Mouse (Mus musculus): ENCODE data around the gene Pfn1. TPM values are rescaled to one million over a fixed set of nuclear protein-coding genes. Genes with fewer than 3 reads are reported as not detected.

Pfn1 gene
- polyA plus RNA-seq, 3 experiments from 2014 or later = 3,037 to 4,758 (median 3,214) TPM

DNA sequence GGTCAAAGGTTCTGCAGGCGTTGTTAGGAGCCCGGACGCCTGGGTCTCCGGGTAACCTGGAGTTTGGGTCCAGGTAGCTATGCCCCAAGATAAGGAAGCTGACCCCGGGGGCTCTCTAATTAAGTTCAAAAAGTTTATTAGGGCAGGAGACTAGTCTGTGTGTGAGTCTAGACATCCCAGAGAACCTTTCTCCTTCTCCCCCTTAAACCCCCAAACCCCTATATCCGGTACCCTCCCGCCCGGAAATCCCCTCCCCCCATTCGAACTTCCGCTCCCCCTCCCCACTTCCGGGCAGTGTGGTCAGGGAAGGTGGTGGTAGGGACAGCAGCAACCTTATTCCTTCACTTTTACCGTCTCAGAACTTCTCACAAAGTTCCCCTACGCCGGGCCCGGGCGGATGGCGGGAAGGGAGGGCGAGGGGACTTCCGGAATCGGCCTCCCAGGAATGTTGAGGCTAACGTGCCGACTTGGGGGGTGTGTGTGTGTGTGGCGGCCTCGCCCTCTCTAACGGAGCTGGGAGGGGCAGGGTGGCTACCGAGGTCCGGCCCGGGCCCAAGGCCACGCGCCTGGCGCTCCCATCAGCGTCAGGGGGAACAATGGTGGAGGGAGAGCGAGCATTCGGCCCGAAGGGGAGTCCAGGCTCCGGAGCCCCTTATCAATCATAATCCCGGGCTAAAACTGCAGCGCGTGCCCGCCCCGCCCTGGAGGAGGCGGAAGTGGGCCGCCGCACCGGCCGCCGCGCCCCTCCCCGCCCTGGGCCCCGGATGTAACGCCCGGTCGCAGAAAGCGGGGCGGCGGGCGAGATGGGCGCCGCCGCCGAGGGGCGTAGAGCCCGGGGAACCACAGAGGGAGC is 873 bp downstream of the Pfn1 start:
- no peak for ATAC-seq

DNA sequence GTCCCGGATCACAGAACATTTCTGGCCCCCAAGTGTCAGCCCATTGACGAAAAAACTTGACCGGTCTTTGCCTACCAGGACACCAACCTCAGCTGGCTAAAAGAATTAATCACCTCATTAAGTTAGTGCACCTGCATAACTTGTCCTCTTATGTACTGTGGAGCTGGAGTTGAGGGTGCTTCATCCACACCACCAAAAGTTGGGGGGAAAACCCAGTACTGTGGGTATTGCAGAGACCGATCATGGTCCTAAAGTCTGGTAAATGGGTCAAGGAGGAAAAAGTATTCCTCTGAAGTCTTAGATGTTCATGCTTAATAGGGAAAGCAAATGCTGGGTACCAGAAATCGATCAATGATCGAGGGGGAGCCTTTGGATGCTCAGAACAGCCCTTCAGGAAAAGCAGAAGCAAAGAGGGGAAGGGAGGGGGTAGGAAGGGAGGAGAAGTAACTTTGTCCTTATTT is 1.5 kb downstream of the Pfn1 start:
- no peak for ATAC-seq

DNA sequence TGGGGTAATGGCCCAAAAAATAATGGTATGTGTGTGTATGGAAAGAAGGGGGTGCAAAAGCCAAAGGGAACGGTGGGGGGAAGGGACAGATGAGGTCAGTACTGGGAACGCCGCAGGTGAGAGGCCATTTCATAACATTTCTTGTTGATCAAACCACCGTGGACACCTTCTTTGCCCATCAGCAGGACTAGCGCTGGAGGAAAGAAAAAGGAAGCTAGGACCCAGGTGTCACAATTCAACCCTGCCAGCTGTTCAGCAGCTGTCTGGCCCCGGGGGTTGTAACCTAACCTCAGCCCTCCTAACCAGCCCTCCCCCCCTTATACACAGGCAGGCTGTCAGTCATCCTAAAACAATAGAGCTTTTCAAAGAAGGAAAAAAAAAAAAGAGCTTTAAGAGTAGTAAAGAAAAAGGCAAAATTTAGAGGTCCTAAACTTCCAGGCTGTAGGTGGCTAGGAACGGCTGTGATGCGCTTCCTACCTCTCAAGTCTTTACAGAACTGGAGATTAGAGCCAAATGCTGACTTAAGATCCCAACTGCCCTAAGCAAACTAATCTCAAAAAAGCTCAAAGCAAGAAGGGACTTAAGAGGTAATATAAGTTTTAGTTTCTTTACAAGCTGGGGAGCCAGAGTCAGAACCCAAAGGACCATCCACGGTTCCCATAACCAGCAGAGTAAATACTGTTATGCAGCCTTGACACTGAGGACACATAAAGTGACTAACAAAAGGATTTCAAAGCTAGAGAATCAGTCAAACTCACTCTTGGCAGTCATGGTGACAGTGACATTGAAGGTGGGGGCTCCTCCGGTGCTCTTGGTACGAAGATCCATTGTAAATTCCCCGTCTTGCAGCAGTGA is 2.2 kb downstream of the Pfn1 start:
- ATAC-seq = no peak

DNA sequence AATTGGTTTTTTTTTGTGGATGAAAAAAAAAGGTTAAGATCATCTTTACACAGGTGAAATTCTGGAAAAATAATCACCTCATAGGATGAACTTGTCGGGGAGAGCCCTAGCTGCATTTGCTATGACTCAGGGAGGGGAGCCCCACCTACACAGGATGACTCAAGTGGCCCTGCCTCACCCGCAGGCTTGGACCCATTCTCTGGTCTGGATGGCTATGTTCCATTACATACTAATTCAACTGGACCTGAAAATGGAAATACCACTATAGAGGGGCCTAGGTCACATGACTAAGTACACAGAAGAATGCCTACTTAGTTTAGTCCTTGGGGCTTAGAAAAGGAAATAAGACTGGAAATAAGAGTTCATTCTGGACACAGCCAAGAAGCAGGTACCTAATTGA is 3.1 kb downstream of the Pfn1 start:
- ATAC-seq = no peak

DNA sequence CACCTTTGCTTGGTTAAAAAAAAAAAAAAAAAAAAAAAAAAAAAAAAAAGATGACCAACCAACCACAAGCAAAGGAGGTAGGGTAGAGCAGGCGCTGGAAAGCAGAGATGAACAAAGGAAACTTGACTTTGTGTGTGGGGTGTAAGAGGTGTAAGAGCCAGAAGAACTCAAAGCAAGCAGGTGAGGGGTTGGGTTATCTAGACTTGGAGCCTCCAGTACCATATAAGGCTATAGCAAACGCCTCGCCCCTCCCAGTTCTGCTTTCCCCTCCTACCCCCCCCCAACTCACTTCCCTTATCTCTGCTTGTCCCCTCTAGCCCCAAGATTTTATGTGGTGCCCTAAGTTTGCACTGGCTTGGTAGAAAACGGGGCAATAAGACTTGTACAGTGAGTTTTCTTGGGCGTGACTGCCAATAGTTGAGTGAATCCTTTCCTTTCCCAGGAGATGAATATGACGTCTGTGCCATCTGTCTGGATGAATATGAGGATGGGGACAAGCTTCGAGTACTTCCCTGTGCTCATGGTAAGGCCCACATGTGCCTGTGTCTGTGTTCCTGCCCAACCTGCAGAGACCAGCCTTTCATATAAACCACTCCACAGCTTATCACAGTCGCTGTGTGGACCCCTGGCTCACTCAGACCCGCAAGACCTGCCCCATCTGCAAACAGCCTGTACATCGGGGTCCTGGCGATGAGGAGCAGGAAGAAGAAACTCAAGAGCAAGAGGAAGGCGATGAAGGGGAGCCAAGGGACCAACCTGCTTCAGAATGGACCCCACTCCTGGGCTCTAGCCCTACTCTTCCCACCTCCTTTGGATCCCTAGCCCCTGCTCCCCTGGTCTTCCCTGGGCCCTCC is 3.9 kb downstream of the Pfn1 start:
- peak; percentile 49 for ATAC-seq

DNA sequence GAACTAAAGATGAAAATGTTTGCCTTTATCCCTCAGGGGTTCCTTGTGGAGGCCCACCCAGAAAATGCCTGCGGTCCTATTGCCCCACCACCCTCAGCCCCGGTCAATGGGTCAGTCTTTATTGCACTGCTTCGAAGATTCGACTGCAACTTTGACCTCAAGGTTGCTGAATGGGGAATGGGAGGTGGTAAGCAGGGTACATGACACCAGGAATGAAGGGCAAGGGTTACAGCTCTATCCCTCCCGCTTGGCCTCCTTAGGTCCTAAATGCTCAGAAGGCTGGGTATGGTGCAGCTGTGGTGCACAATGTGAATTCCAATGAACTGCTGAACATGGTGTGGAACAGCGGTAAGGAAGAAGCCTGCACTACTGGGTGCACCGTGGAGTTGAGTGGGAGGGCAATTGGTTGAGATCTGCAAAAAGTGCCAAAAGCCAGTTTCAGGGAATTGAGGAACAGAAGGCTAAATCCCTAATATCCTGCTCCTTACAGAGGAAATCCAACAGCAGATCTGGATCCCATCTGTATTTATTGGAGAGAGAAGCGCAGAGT is 5.2 kb downstream of the Pfn1 start:
- no peak for ATAC-seq

DNA sequence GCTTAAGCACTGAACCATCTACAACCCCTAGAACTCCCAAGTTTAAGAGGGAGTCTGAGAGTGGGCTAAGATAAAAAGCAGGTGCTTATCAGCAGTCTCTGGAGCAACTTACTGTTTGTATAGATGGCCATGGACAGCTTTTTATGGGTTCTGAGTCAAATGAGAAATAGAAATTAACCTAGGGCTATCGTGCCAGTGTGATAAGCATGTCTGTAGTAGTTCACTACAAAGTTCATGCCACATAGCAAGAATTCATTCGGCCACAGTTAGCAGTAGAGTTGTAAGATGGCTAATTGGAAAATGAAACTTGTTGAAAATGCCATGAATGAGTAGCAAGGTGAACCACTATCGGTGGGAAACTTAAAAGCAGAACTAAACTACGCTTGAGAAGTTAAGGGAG is 5.9 kb downstream of the Pfn1 start:
- ATAC-seq = no peak

DNA sequence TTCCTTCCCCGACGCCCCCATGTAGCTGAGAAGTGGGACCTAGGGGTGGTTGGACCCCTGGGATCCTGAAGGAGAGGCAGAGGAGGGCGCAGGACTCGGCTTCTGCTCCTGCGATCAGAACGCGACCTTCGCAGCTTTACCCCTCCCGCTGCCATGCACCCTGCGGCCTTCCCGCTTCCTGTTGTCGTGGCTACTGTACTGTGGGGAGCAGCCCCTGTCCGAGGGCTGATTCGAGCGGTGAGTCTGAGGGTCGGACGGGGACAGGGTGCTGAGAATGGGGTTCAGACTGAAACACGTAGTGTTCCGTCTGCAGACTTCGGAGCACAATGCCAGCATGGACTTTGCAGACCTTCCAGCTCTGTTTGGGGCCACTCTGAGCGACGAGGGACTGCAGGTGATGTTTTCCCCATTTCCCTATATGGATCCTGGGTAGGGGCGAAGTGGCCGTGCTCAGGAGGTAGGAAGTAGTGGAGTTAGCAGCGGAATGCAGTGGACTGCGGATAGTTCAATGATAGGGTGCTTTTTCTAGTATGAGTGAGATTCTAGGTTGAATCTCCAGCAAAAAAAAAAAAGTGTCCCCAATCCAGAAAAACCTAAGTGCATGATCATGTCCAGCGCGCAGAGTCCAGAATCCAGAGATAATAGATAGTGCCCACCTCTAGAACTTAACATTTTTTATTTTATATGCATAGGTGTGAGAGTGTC is 6.6 kb downstream of the Pfn1 start:
- ATAC-seq = no peak

DNA sequence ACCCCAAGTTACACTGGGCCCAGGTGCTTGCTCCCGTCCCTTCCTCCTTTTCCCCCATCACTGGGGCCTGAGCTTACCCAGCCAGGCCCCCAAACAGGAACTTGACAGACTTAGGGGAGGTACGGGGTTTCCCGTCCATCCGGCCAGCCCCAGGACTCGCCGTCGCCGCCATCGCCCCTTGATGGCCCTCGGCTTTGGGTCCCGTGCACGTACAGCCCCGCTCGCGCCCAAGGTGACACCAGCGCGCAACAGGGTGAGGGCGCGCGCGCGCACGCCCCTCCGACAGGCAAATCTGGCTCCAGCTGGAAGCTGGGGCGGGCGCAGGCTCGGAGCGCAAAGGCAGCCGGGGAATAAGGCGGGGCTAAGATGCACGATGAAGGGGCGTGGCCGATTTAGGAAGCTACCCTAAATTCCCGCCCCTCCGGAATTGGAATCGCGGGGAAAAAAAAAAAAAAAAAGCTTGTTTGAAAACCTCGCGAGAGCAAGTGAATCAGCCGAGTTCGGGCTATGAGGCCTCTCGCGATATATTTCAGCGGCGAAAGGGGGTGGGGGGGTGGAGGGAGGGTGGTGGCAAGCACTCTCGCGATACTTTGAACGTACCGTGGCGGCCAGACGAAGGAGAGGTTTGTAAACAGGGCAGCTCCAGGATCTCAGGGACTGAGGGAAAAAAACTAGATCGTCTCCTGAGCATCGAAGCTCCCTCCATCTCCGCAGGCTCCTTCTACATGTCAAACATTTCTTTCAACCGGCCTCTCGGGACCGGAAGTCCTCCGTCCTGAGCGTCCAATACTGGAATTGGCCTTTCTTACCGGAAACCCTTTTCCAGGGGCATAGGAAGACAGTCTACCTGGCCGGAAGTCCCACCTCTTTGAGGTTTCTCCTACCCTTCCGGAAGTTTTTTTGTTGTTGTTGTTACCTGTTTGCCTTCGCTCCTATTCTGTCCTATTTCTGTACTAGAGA is 7.5 kb downstream of the Pfn1 start, which contains the start of the genes Rnf167 and Slc25a11:
Gene Rnf167 (plus strand): TSS at position 545 of the 960 bp plus-strand sequence.
Gene Slc25a11 (minus strand): TSS at position 789 of the 960 bp plus-strand sequence.
- ATAC-seq = peak; percentile 77

DNA sequence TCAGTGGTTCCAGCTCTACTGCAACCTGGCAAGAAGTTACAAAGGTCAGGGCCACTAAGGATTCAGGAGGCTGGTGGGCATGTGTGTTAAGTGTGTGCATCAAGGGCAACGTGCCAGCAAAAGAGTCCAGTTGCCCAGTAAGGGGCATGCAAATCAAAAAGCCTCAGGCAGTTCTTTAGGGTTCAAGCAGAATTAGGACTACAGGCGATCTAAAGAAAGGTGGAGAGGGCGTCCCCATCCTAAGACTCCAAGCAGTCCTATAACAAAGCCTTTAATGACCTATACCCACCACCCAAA is 8.2 kb downstream of the Pfn1 start:
- ATAC-seq = no peak

DNA sequence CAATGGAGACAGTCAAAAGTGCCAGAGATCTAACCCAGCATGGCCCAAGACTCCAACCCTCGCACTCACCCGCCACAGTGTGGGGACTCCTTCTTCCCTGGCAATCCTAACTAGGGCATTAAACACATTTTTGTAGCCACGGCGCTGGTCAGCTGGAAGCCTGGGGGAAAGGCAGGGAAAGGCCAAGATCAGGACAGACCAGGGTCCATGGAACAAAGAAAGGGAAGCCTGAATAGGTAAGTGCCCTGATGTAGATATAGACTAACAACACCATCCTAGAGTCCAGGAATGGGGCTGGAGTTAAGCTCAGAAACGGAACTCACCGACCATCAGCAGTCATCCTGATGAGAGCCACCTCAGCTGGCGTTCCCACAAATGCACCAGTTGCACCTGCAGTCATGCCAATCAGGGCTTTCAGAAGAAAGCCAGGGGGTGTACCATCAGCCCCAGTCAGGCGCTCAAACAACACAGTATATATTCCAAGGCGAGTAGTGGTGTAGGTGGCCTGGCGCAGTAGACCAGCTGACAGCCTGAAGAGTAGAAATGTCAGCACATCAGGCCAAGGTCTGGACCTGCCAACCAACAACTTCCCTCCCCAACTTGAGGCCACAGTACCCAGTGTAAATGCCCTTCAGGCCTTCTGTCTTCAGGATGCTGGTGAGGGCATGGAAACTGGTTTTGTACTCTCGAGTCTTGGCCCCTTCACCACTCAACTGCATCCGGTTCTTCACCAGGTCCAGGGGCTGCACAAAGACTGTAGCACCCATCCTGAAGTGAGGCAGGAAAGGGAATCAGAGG is 8.8 kb downstream of the Pfn1 start:
- ATAC-seq = no peak

DNA sequence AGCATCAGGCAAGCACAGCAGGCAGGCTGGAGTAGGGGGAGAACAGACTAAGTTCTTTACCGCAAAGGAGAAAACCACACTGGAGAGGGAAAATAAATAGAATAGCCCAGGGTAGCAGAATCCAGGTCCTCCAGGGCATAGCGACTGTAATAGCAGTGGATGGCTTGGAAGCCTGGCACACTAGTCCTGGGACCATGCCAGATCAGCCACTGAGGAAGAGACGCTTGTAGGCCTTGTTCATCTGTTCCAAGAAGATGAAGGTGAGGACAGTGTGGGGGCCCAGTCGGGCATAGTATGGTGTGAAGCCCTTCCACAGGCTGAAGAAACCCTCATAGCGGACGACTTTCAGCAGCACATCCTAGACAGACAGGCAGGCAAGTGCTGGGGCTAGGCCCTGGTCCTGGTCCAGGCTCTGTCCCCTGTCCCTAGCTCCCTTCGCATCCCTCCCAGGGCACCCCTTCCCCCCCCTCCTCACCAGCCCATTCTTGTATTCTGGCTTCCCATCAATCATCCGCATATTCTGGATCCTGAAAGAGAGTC is 9.8 kb downstream of the Pfn1 start:
- no peak for ATAC-seq

DNA sequence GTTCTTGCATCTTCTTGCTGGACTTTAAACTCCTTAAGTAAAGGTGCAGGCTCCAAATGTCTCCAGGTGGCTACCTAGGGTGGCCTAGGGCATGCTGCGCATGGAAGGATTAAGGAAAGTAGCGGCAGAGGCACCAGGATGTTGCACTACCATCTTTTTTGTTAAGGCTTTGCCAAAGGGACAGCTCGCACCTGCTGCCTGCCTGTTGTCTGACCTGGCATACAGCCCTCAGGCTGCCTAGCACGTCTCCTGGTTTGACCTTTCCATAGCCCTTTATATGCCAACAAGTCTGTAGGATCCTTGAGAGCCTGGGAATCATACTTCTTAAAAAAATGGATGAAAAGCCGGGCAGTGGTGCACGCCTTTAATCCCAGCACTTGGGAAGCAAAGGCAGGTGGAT is 11.4 kb downstream of the Pfn1 start:
- ATAC-seq = no peak

DNA sequence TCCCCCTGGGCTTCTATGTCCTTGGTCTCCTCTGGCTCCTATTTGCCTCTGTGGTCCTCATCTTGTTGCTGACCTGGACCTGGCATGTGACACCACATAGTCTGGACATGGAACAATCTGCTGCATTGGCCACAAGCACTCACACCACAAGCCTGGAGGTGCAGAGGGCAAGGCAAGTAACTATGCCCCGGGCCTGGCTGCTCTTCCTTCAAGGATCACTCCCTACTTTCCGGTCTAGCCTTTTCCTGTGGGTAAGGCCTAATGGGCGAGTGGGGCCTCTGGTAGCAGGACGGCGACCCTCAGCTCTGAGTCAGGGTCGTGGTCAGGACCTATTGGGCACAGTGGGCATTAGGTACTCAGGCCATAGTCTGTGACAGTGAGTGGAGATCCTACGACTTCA is 13.2 kb downstream of the Pfn1 start:
- ATAC-seq = no peak

DNA sequence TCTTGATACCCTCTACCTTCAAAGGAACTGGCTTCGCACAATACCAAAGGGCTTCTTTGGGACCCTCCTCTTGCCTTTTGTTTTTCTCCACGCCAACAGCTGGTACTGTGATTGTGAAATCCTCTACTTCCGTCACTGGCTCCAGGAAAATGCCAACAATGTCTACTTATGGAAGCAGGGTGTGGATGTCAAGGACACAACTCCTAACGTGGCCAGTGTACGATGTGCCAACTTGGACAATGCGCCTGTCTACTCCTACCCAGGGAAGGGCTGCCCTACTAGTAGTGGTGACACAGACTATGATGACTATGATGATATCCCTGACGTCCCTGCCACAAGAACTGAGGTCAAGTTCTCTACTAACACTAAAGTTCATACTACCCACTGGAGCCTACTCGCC is 14.5 kb downstream of the Pfn1 start:
- ATAC-seq = no peak

DNA sequence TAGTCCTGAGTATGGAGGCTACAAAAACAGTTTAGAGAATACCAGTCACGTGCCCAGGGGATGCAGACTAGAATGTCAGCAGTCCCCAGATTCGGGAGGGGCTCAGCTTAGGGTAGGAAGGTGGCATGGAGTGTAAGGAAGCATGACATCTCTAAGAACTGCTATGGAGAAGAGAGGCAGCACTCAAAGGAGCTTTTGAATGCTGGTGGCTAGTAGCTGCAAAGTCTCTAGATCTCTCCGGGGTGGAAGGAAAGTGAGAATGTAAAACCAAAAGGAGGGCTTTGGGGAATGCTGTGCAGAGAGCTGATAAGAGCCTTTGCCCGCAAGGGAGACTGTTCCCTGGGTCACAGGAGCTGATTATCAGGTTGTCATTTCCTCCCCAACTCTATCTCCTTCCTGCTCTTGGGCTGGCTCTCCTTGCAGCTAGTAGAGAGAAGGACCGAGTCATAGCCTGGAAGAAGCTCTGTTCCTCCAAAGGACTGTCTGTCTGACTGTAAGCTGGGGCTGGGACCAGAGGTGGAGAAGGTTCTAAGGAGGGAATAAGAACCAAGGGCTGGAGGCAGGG is 15.6 kb downstream of the Pfn1 start, which contains the start of gene Gp1ba:
Gene Gp1ba (plus strand): TSS at position 409 of the 565 bp plus-strand sequence.
- ATAC-seq = no peak

DNA sequence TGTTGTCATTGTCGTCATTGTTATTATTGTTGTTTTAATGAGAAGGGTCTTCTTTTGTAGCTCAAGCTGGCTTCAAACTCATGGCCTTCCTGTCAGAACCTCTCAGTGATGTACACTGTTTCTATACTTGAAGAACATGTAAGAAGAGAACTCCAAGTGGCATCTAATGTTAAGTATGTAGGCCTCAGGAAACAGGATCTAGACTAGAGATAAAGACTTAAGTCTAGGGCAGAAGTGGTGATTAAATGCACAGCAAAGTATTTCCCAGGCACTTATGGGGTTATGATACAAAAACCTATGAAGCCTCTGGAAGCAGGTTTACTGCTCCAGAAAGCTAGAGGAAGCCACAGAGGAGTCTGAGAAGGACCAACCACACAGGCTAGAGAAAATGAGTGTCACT is 16.2 kb downstream of the Pfn1 start:
- ATAC-seq = no peak

DNA sequence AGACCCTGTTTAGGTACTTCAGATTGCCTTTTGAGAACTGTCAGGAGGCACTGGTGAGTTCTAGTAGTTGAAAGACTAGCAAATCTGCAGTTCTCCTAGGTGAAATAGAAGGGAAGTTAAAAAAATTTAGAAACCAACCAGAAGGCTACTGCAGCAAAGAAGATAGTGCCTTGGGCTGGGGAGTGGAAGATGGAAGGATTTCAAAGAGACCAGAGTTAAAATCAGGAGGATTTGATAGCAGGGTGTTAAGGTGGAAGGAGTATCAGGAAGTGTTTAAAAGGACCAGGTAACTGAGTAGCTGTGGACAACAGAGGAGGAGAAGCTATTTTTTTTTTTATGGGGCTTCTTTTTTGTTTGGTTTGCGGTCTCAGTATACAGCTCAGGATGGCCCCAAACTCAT is 16.7 kb downstream of the Pfn1 start:
- no peak for ATAC-seq

DNA sequence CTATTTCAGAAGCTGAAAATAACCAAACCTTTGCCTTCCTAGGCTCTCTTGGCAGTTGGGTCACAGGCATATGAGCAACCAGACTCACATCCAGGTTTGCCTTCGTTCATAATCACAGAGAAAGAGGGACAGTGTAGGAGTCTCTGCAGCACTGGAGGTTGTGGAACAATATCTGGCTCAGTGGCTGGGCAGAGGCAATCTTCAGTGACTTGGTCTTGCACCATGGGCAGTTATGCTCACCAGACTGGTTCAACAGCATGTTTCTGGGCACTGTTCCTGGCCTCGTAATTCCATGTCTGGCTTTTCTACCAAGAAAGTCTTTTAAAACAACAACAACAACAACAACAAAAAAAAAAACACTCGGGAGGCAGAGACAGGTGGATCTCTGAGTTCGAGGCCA is 18.8 kb downstream of the Pfn1 start:
- ATAC-seq = no peak
